Mouse (Mus musculus) liver, embryonic 15.5 days (tissue): ENCODE measurements at regions not wholly inside any gene's neighbourhood (a gene's known extent, or its start where the extent isn't known, plus 50 kb on each side); places are given as distances from the start of the nearest gene placed in this dataset.

Experiments used
- ATAC-seq: fragments of 200-750 bp; cut with Nextera tagmentation; 2 replicates; pipeline ENCODE4 v1.8.0; 2017; ENCODE audit warnings: moderate number of reproducible peaks, mild to moderate bottlenecking, moderate library complexity; ENCODE audit not compliant: insufficient read depth
- H3K27ac ChIP-seq: fragments of 300-500 bp; sonication (generic); replicated peaks from 2 replicates; pipeline ENCODE4 v1.5.1; 2015; ENCODE audit warnings: mild to moderate bottlenecking, inconsistent platforms
- H3K27me3 ChIP-seq: fragments of 300-500 bp; sonication (generic); 2 replicates; pipeline ENCODE4 v1.6.1; 2015; ENCODE audit warnings: mild to moderate bottlenecking, inconsistent platforms
- H3K36me3 ChIP-seq: fragments of 300-500 bp; sonication (generic); replicated peaks from 2 replicates; pipeline ENCODE4 v1.6.1; 2015; ENCODE audit warnings: moderate library complexity, mild to moderate bottlenecking, inconsistent platforms
- H3K4me1 ChIP-seq: fragments of 300-500 bp; sonication (generic); replicated peaks from 2 replicates; pipeline ENCODE4 v1.6.1; 2015; ENCODE audit warnings: inconsistent platforms
- H3K4me2 ChIP-seq: fragments of 300-500 bp; sonication (generic); 2 replicates; pipeline ENCODE4 v1.6.1; 2015; ENCODE audit warnings: moderate library complexity, mild to moderate bottlenecking, inconsistent platforms
- H3K4me3 ChIP-seq: fragments of 300-500 bp; sonication (generic); replicated peaks from 2 replicates; pipeline ENCODE4 v1.5.1; 2015; ENCODE audit warnings: mild to moderate bottlenecking, inconsistent platforms
- H3K9ac ChIP-seq: fragments of 300-500 bp; sonication (generic); 2 replicates; pipeline ENCODE4 v1.6.1; 2015; ENCODE audit warnings: moderate library complexity, mild to moderate bottlenecking, inconsistent platforms
- H3K9me3 ChIP-seq: fragments of 300-500 bp; sonication (generic); replicated peaks from 2 replicates; pipeline ENCODE4 v1.6.1; 2016; ENCODE audit warnings: inconsistent platforms
- WGBS: fragments of 180-500 bp; shearing (Covaris S2); methylation state at CpG from one replicate; pipeline ENCODE4 v1.1.7; 2015; ENCODE audit warnings: mixed read lengths; ENCODE audit not compliant: insufficient replicate concordance; 5-methylcytosine and 5-hydroxymethylcytosine counted together

GRCm38 (mm10) chr8:103409121-103409551 is 623.7 kb upstream of the Cdh11 start:
- Histone ChIP-seq H3K9me3 (no peaks in the 10 kb centered on the region), H3K36me3 (no peaks in the 10 kb centered on the region), H3K27ac (no peak overlapping the region), H3K4me1 (no peaks in the 10 kb centered on the region; the same call in 1 of the 2 replicates), H3K27me3 (no peaks in the 10 kb centered on the region), H3K9ac (no peak overlapping the region), H3K4me3 (no peak overlapping the region), H3K4me2 (no peak overlapping the region)
- WGBS = 49% methylated on average over 2 of the region's 2 CpGs
- no peak for ATAC-seq

DNA sequence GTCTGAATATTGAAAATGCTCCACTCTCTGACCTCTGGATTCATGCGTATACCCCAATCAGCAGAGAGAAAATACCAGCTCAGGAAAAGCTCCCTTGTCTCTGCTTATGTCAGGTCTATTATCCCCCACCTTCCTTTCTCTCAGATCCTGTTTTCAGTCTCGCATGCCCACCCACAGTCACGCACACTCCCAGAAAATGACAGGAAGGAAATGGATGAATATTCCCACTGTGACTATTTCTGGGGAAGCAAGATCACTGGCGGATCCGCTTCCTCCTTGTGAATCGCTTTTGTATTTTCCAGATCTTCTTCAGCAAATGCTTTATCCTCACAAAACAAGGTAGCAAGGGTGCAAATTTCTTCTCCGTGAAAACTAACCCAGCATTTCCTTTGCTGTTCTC is 627.3 kb upstream of the Cdh11 start:
- ATAC-seq = no peak
- no peak overlapping the region for H3K27ac ChIP-seq
- no peaks in the 10 kb centered on the region for H3K27me3 ChIP-seq
- no peak overlapping the region for H3K4me2 ChIP-seq
- H3K4me3 ChIP-seq = no peak overlapping the region
- no peaks in the 10 kb centered on the region for H3K36me3 ChIP-seq
- no peaks in the 10 kb centered on the region for H3K9me3 ChIP-seq
- no peaks in the 10 kb centered on the region; the same call in 1 of the 2 replicates for H3K4me1 ChIP-seq
- WGBS = 59% methylated on average over 7 of the region's 7 CpGs
- H3K9ac ChIP-seq = no peak overlapping the region

DNA sequence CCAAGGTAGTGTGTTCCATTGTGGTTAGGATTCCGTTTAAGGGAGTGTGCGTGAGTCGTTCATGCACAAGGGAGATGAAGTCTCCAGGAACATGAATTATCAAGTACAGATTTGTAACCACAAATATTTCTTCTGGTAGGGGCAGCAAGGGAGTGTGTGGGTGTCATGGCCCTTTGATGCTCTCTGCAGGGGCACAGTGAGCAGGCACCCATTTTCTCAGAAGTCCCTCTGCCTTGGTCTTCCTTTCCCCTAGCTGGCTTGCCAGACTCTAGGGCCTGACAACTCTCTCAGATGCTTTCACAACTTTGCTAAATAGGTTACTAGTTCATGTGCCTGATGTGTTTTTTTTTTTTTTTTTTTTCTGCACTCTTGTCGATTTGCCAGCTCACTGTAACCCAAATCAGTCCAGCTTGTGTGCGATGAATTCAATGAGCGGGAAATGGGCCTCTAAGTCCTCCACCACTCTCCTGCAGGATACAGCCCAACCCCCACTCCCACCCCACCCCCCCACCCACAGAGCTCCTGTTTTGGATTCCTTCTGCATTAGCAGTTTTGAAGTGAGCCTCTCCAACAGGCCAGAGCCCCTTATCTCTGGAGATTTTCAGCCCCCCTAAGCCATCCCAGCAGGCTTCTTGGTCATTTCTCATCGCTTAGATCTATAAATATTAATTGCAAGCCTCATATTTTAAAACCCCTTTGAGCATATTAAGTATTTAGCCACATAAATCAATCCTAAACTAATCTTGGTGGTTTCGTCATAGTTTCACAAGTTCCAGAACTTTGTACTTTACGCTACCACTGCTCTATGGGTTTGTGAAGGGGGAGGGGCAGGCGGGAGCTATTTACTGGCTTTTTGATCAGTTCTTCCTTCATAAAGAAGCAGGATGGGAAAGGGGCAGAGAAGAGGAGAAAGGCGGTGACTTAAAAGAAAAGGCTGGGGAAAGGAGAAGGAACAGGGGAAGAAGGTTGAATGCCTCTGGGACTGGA is 628.4 kb upstream of the Cdh11 start:
- H3K36me3 ChIP-seq = no peaks in the 10 kb centered on the region
- H3K27me3 ChIP-seq = no peaks in the 10 kb centered on the region
- no peak overlapping the region for H3K9ac ChIP-seq
- ATAC-seq = 0 out of 2 replicates have a peak, but pooled peaks have one; percentile 34
- no peak overlapping the region for H3K4me3 ChIP-seq
- no peaks in the 10 kb centered on the region; the same call in 1 of the 2 replicates for H3K4me1 ChIP-seq
- H3K27ac ChIP-seq = no peak overlapping the region
- 56% methylated on average over 11 of the region's 11 CpGs for WGBS
- no peak overlapping the region for H3K4me2 ChIP-seq
- no peaks in the 10 kb centered on the region for H3K9me3 ChIP-seq

- no peak overlapping the region for H3K4me3 ChIP-seq
- H3K9me3 ChIP-seq = no peaks in the 10 kb centered on the region
Measured at GRCm38 (mm10) chr8:103422313-103422973, 637.0 kb upstream of the Cdh11 start.

DNA sequence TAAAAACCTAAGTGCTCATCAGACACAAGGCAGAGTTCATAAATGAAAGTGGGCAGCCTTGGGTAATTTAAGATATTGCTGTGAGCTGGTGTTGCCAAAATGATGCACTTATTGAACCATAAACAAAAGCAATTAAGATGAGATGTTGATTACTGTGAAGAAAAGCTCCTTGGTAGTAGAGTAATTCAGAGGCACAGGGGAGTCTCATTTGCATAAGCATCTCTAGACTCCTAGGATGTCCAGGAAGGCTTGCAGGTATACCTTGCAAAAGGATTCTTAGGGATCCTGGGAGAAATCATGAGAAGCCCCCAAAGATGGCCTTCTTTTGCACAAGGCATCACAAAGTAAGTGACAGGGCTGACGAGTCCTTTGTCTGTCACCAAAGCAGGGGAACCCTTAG is 640.5 kb upstream of the Cdh11 start:
- no peak for ATAC-seq
- no peaks in the 10 kb centered on the region for H3K36me3 ChIP-seq
- no peaks in the 10 kb centered on the region for H3K27me3 ChIP-seq
- H3K4me1 ChIP-seq = no peaks in the 10 kb centered on the region
- H3K27ac ChIP-seq = no peak overlapping the region
- no peak overlapping the region for H3K4me2 ChIP-seq
- no peak overlapping the region for H3K9ac ChIP-seq
- WGBS = 40% methylated on average over 1 of the region's 1 CpGs
- no peaks in the 10 kb centered on the region for H3K9me3 ChIP-seq
- H3K4me3 ChIP-seq = no peak overlapping the region

More at GRCm38 (mm10) chr8:103422313-103422973, 637.0 kb upstream of the Cdh11 start:
- Histone ChIP-seq H3K27me3 (no peaks in the 10 kb centered on the region), H3K36me3 (no peaks in the 10 kb centered on the region), H3K27ac (no peak overlapping the region), H3K4me1 (no peaks in the 10 kb centered on the region), H3K4me2 (no peak overlapping the region), H3K9ac (no peak overlapping the region)
- no peak for ATAC-seq
- 39% methylated on average over 2 of the region's 2 CpGs for WGBS

- H3K27me3 ChIP-seq = no peaks in the 10 kb centered on the region
- H3K4me2 ChIP-seq = no peak overlapping the region
- no peak for ATAC-seq
- H3K4me1 ChIP-seq = no peaks in the 10 kb centered on the region
- no peak overlapping the region for H3K9ac ChIP-seq
- WGBS = 66% methylated on average over 3 of the region's 3 CpGs
- H3K36me3 ChIP-seq = no peaks in the 10 kb centered on the region
- H3K9me3 ChIP-seq = no peaks in the 10 kb centered on the region
- H3K27ac ChIP-seq = no peak overlapping the region
- no peak overlapping the region for H3K4me3 ChIP-seq
Measured at GRCm38 (mm10) chr8:103430874-103431492, 645.5 kb upstream of the Cdh11 start.

- 66% methylated on average over 6 of the region's 6 CpGs for WGBS
- H3K9me3 ChIP-seq = no peaks in the 10 kb centered on the region
- no peak for ATAC-seq
- no peak overlapping the region for H3K27ac ChIP-seq
- no peaks in the 10 kb centered on the region for H3K36me3 ChIP-seq
- H3K27me3 ChIP-seq = no peaks in the 10 kb centered on the region
- H3K4me1 ChIP-seq = no peaks in the 10 kb centered on the region
- H3K4me2 ChIP-seq = no peak overlapping the region
- H3K9ac ChIP-seq = no peak overlapping the region
- H3K4me3 ChIP-seq = no peak overlapping the region
Measured at GRCm38 (mm10) chr8:103433532-103434105, 648.2 kb upstream of the Cdh11 start.

DNA sequence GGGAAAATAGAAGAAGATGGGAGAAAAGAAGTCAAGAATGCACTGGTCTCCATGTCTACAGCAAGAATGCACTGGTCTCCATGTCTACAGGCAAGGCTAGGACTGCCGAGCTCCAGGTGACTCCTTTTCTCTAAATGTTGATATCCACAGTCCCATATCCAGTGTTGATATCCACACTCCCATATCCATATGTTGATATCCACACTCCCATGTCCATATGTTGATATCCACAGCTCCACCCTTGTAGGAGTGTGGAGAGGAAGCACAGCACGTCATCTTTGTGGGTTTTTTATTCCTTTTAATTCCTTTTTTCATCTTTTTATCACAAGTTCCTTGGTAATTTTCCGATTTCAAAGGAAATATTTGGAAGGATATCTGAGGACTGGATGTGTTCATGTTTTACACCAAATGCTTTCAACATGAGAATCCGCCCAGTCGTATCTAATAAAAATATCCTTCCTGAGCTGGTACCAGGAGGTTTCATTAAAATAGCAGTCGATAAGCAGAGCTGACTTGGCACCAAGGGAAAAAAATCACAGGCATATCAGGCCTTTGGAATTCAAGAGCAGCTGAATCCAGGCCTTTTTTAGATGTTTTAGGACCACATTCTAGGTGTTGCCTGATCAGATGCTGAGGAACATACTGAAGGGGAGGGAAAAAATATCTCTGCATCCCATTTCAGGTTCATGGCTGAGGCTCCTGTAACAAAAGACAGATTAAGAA is 653.7 kb upstream of the Cdh11 start:
- H3K4me3 ChIP-seq = no peak overlapping the region

GRCm38 (mm10) chr8:103441163-103441562 is 655.7 kb upstream of the Cdh11 start:
- H3K36me3 ChIP-seq = no peaks in the 10 kb centered on the region
- no peaks in the 10 kb centered on the region for H3K4me1 ChIP-seq
- no peaks in the 10 kb centered on the region for H3K27me3 ChIP-seq
- no peak overlapping the region for H3K4me2 ChIP-seq
- 35% methylated on average over 5 of the region's 5 CpGs for WGBS
- no peak overlapping the region for H3K9ac ChIP-seq
- no peak overlapping the region for H3K4me3 ChIP-seq
- no peak overlapping the region for H3K27ac ChIP-seq
- no peaks in the 10 kb centered on the region for H3K9me3 ChIP-seq
- ATAC-seq = no peak

More for the DNA sequence above, 653.7 kb upstream of the Cdh11 start:
- Histone ChIP-seq H3K4me1 (no peaks in the 10 kb centered on the region), H3K27me3 (no peaks in the 10 kb centered on the region), H3K9ac (no peak overlapping the region), H3K4me2 (no peak overlapping the region), H3K27ac (no peak overlapping the region), H3K36me3 (no peaks in the 10 kb centered on the region), H3K9me3 (no peaks in the 10 kb centered on the region)
- ATAC-seq = no peak
- WGBS = 66% methylated on average over 6 of the region's 6 CpGs

GRCm38 (mm10) chr8:103442420-103443125 is 657.1 kb upstream of the Cdh11 start:
- Histone ChIP-seq H3K36me3 (no peaks in the 10 kb centered on the region), H3K4me2 (no peak overlapping the region), H3K27me3 (no peaks in the 10 kb centered on the region), H3K4me3 (no peak overlapping the region), H3K4me1 (no peaks in the 10 kb centered on the region), H3K9ac (no peak overlapping the region), H3K27ac (no peak overlapping the region), H3K9me3 (no peaks in the 10 kb centered on the region)
- WGBS = 25% methylated on average over 6 of the region's 6 CpGs
- no peak for ATAC-seq
